Mouse (Mus musculus): ENCODE results near the gene Ccdc126. TPM values are rescaled to one million over a fixed set of nuclear protein-coding genes. Genes with fewer than 3 reads are reported as not detected.

The Ccdc126 gene
- polyA plus RNA-seq (2014; fragmentation: Nextera tagmentation; extraction: Ambion mirVana): 5.0 and 5.5 TPM in 2 replicates

- peak; percentile 100 for ATAC-seq (replicated peaks; ENCODE audit: low FRiP score)
- DNase-seq (ENCODE audit: low spot score): peak; percentile 99
- Histone ChIP-seq H3K9me3 (ENCODE audit: control insufficient read depth, low read length) (no peaks in the 10 kb centered on the region), H3K27ac (ENCODE audit: low read depth, low read length) (peak within 1 kb of the TSS; percentile 59; the same call in 1 of the 2 replicates), H3K4me3 (ENCODE audit: low read depth, low read length) (peak within 1 kb of the TSS; percentile 62), H3K36me3 (ENCODE audit: control insufficient read depth, insufficient read depth, low read length) (no peaks in the 10 kb centered on the region), H3K27me3 (ENCODE audit: control insufficient read depth, insufficient read depth, low read length) (no peaks in the 10 kb centered on the region), H3K4me1 (replicated peaks; ENCODE audit: control insufficient read depth, insufficient read depth, low read length) (no peaks in the 10 kb centered on the region), H3K4me2 (ENCODE audit: low read depth, low read length, severe bottlenecking) (peak within 1 kb of the TSS; percentile 67), H3K9ac (ENCODE audit: low read length) (peak within 1 kb of the TSS; percentile 70)
- WGBS: under 1% methylated on average over 47 of the region's 47 CpGs
Observed at GRCm38 (mm10) chr6:49318966-49319594, at the start of gene Ccdc126. TSS of gene Ccdc126 (plus strand) at chr6:49319274.

- no peaks in the 10 kb centered on the region for H3K9me3 ChIP-seq (ENCODE audit: control insufficient read depth, low read length)
- no peak overlapping the region for H3K9ac ChIP-seq (ENCODE audit: low read length)
- H3K4me3 ChIP-seq (ENCODE audit: low read depth, low read length): no peak overlapping the region
- no peak overlapping the region for H3K27ac ChIP-seq (ENCODE audit: low read depth, low read length)
- no peaks in the 10 kb centered on the region for H3K4me1 ChIP-seq (replicated peaks; ENCODE audit: control insufficient read depth, insufficient read depth, low read length)
- no peaks in the 10 kb centered on the region for H3K27me3 ChIP-seq (ENCODE audit: control insufficient read depth, insufficient read depth, low read length)
- no peaks in the 10 kb centered on the region for H3K36me3 ChIP-seq (ENCODE audit: control insufficient read depth, insufficient read depth, low read length)
- H3K4me2 ChIP-seq (ENCODE audit: low read depth, low read length, severe bottlenecking): no peak overlapping the region
- WGBS: 77% methylated on average over 11 of the region's 11 CpGs
- no peak for DNase-seq (ENCODE audit: low spot score)
- no peak for ATAC-seq (replicated peaks; ENCODE audit: low FRiP score)
Observed at GRCm38 (mm10) chr6:49269923-49270322, 49.2 kb upstream of the Ccdc126 start.

- DNase-seq (ENCODE audit: low spot score) (no peak), ATAC-seq (replicated peaks; ENCODE audit: low FRiP score) (no peak)
- Histone ChIP-seq H3K27me3 (ENCODE audit: control insufficient read depth, insufficient read depth, low read length) (no peaks in the 10 kb centered on the region), H3K9me3 (ENCODE audit: control insufficient read depth, low read length) (no peaks in the 10 kb centered on the region), H3K36me3 (ENCODE audit: control insufficient read depth, insufficient read depth, low read length) (no peaks in the 10 kb centered on the region), H3K4me3 (ENCODE audit: low read depth, low read length) (no peak overlapping the region), H3K9ac (ENCODE audit: low read length) (no peak overlapping the region), H3K4me2 (ENCODE audit: low read depth, low read length, severe bottlenecking) (no peak overlapping the region), H3K4me1 (replicated peaks; ENCODE audit: control insufficient read depth, insufficient read depth, low read length) (no peaks in the 10 kb centered on the region), H3K27ac (ENCODE audit: low read depth, low read length) (no peak overlapping the region)
- WGBS: 75% methylated on average over 6 of the region's 6 CpGs
Observed at GRCm38 (mm10) chr6:49271815-49272214, 47.3 kb upstream of the Ccdc126 start.

GRCm38 (mm10) chr6:49272863-49273262 lies 46.2 kb upstream of the Ccdc126 start:
- ATAC-seq (replicated peaks; ENCODE audit: low FRiP score) (no peak), DNase-seq (ENCODE audit: low spot score) (no peak)
- H3K27me3 ChIP-seq (ENCODE audit: control insufficient read depth, insufficient read depth, low read length): no peaks in the 10 kb centered on the region
- H3K4me2 ChIP-seq (ENCODE audit: low read depth, low read length, severe bottlenecking): no peak overlapping the region
- H3K4me1 ChIP-seq (replicated peaks; ENCODE audit: control insufficient read depth, insufficient read depth, low read length): no peaks in the 10 kb centered on the region
- 91% methylated on average over 2 of the region's 2 CpGs for WGBS
- no peaks in the 10 kb centered on the region for H3K9me3 ChIP-seq (ENCODE audit: control insufficient read depth, low read length)
- no peak overlapping the region for H3K4me3 ChIP-seq (ENCODE audit: low read depth, low read length)
- H3K27ac ChIP-seq (ENCODE audit: low read depth, low read length): no peak overlapping the region
- no peak overlapping the region for H3K9ac ChIP-seq (ENCODE audit: low read length)
- H3K36me3 ChIP-seq (ENCODE audit: control insufficient read depth, insufficient read depth, low read length): no peaks in the 10 kb centered on the region

GRCm38 (mm10) chr6:49273934-49274333 lies 45.1 kb upstream of the Ccdc126 start:
- no peaks in the 10 kb centered on the region for H3K9me3 ChIP-seq (ENCODE audit: control insufficient read depth, low read length)
- no peaks in the 10 kb centered on the region for H3K27me3 ChIP-seq (ENCODE audit: control insufficient read depth, insufficient read depth, low read length)
- DNase-seq (ENCODE audit: low spot score) (no peak), ATAC-seq (replicated peaks; ENCODE audit: low FRiP score) (no peak)
- no peak overlapping the region for H3K9ac ChIP-seq (ENCODE audit: low read length)
- WGBS: 12% methylated on average over 4 of the region's 4 CpGs
- H3K27ac ChIP-seq (ENCODE audit: low read depth, low read length): no peak overlapping the region
- no peaks in the 10 kb centered on the region for H3K36me3 ChIP-seq (ENCODE audit: control insufficient read depth, insufficient read depth, low read length)
- no peaks in the 10 kb centered on the region for H3K4me1 ChIP-seq (replicated peaks; ENCODE audit: control insufficient read depth, insufficient read depth, low read length)
- no peak overlapping the region for H3K4me3 ChIP-seq (ENCODE audit: low read depth, low read length)
- no peak overlapping the region for H3K4me2 ChIP-seq (ENCODE audit: low read depth, low read length, severe bottlenecking)

- no peaks in the 10 kb centered on the region for H3K27me3 ChIP-seq (ENCODE audit: control insufficient read depth, insufficient read depth, low read length)
- H3K9ac ChIP-seq (ENCODE audit: low read length): no peak overlapping the region
- 50% methylated on average over 9 of the region's 9 CpGs for WGBS
- H3K4me2 ChIP-seq (ENCODE audit: low read depth, low read length, severe bottlenecking): no peak overlapping the region
- H3K4me1 ChIP-seq (replicated peaks; ENCODE audit: control insufficient read depth, insufficient read depth, low read length): no peaks in the 10 kb centered on the region
- no peaks in the 10 kb centered on the region for H3K36me3 ChIP-seq (ENCODE audit: control insufficient read depth, insufficient read depth, low read length)
- no peak for ATAC-seq (replicated peaks; ENCODE audit: low FRiP score)
- no peak for DNase-seq (ENCODE audit: low spot score)
- H3K4me3 ChIP-seq (ENCODE audit: low read depth, low read length): no peak overlapping the region
- no peak overlapping the region for H3K27ac ChIP-seq (ENCODE audit: low read depth, low read length)
- no peaks in the 10 kb centered on the region for H3K9me3 ChIP-seq (ENCODE audit: control insufficient read depth, low read length)
Observed at GRCm38 (mm10) chr6:49274416-49275091, 44.5 kb upstream of the Ccdc126 start.

- WGBS: 89% methylated on average over 7 of the region's 7 CpGs
- no peak for DNase-seq (ENCODE audit: low spot score)
Observed at GRCm38 (mm10) chr6:49275296-49275695, 43.8 kb upstream of the Ccdc126 start.

GRCm38 (mm10) chr6:49280942-49281341 lies 38.1 kb upstream of the Ccdc126 start:
- no peak for ATAC-seq (replicated peaks; ENCODE audit: low FRiP score)

More at GRCm38 (mm10) chr6:49275296-49275695, 43.8 kb upstream of the Ccdc126 start:
- H3K9me3 ChIP-seq (ENCODE audit: control insufficient read depth, low read length): no peaks in the 10 kb centered on the region
- H3K4me3 ChIP-seq (ENCODE audit: low read depth, low read length): no peak overlapping the region
- no peak for ATAC-seq (replicated peaks; ENCODE audit: low FRiP score)
- no peaks in the 10 kb centered on the region for H3K27me3 ChIP-seq (ENCODE audit: control insufficient read depth, insufficient read depth, low read length)
- no peak overlapping the region for H3K4me2 ChIP-seq (ENCODE audit: low read depth, low read length, severe bottlenecking)
- H3K9ac ChIP-seq (ENCODE audit: low read length): no peak overlapping the region
- no peak overlapping the region for H3K27ac ChIP-seq (ENCODE audit: low read depth, low read length)
- H3K36me3 ChIP-seq (ENCODE audit: control insufficient read depth, insufficient read depth, low read length): no peaks in the 10 kb centered on the region
- no peaks in the 10 kb centered on the region for H3K4me1 ChIP-seq (replicated peaks; ENCODE audit: control insufficient read depth, insufficient read depth, low read length)

GRCm38 (mm10) chr6:49282122-49282521 lies 37.0 kb upstream of the Ccdc126 start:
- H3K4me3 ChIP-seq (ENCODE audit: low read depth, low read length): no peak overlapping the region
- H3K4me2 ChIP-seq (ENCODE audit: low read depth, low read length, severe bottlenecking): no peak overlapping the region
- no peak for ATAC-seq (replicated peaks; ENCODE audit: low FRiP score)
- H3K9me3 ChIP-seq (ENCODE audit: control insufficient read depth, low read length): no peaks in the 10 kb centered on the region
- WGBS: 88% methylated on average over 1 of the region's 1 CpGs
- H3K4me1 ChIP-seq (replicated peaks; ENCODE audit: control insufficient read depth, insufficient read depth, low read length): no peaks in the 10 kb centered on the region
- no peak overlapping the region for H3K9ac ChIP-seq (ENCODE audit: low read length)
- H3K36me3 ChIP-seq (ENCODE audit: control insufficient read depth, insufficient read depth, low read length): no peaks in the 10 kb centered on the region
- no peak overlapping the region for H3K27ac ChIP-seq (ENCODE audit: low read depth, low read length)
- no peak for DNase-seq (ENCODE audit: low spot score)
- no peaks in the 10 kb centered on the region for H3K27me3 ChIP-seq (ENCODE audit: control insufficient read depth, insufficient read depth, low read length)

More at GRCm38 (mm10) chr6:49280942-49281341, 38.1 kb upstream of the Ccdc126 start:
- Histone ChIP-seq H3K4me1 (replicated peaks; ENCODE audit: control insufficient read depth, insufficient read depth, low read length) (no peaks in the 10 kb centered on the region), H3K27ac (ENCODE audit: low read depth, low read length) (no peak overlapping the region), H3K36me3 (ENCODE audit: control insufficient read depth, insufficient read depth, low read length) (no peaks in the 10 kb centered on the region), H3K9ac (ENCODE audit: low read length) (no peak overlapping the region), H3K4me3 (ENCODE audit: low read depth, low read length) (no peak overlapping the region), H3K4me2 (ENCODE audit: low read depth, low read length, severe bottlenecking) (no peak overlapping the region), H3K9me3 (ENCODE audit: control insufficient read depth, low read length) (no peaks in the 10 kb centered on the region), H3K27me3 (ENCODE audit: control insufficient read depth, insufficient read depth, low read length) (no peaks in the 10 kb centered on the region)
- DNase-seq (ENCODE audit: low spot score): no peak
- 53% methylated on average over 1 of the region's 1 CpGs for WGBS

Measured in forebrain, embryonic 11.5 days (tissue).